In the genomic region with DNA sequence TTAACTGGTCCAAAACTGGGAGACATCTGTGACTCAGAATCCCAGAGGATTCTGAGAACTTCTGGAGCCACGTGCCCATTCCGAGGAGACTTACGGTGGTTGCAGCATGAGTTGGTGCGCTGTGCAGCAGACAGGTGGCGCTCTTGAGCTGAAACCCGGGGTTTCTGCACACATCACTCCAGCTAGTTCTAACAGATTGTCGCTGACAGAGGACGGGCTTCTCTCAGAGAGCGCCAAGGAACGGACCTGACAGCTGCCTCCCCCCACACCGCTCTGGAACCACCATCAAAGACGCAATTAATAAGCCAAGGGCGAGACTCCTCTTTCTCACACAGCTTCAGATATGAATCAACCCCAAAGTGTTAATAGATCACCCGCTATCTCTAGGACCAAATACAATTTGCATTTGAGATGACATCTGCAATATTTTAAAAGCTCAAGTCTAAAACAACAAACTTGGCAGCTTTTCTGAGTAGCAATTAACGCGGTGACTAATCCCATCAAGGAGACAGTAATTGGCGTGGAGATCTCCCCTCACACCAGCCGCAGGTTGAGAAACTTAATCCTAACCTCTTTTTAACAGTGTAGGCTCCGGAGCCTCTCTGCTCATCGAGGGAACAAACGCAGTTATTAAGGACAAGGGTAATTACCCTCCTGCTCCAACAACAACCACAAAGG, we compare ENCODE assay signal across 7 mouse cellular contexts.
A peak's percentile ranks its signal among the peaks of the same experiment; 100 is the strongest.
DNase-seq lines count a peak whose midpoint lies in the region; ATAC-seq lines count a peak whose summit lies in the region.

No protein-coding gene starts in this region.

- peaks cover 3% of the 10 kb centered on the region; the same call in 1 of the 2 replicates for H3K27me3 ChIP-seq in midbrain, embryonic 16.5 days (ENCODE audit: control insufficient read depth, insufficient read depth, low read depth, low read length)

- H3K27ac ChIP-seq in midbrain, embryonic 16.5 days (ENCODE audit: low read length) = peak overlapping the region; percentile 44; the same call in 1 of the 2 replicates

- H3K4me2 ChIP-seq in midbrain, embryonic 16.5 days (ENCODE audit: low read length) = peak overlapping the region; percentile 6; the same call in 1 of the 2 replicates

- intact Hi-C loops in left cerebral cortex, postnatal 14 days (cut with DNase I) = loop anchor here (5.0 kb wide), 1 partner anchor 374 kb away; no protein-coding TSS in a partner anchor

- H3K9ac ChIP-seq in midbrain, embryonic 16.5 days (ENCODE audit: low read depth, low read length) = no peak overlapping the region

- H3K36me3 ChIP-seq in midbrain, embryonic 16.5 days (ENCODE audit: control insufficient read depth, insufficient read depth, low read length) = no peaks in the 10 kb centered on the region

- peak; percentile 92 for ATAC-seq in midbrain, embryonic 16.5 days

- no peak overlapping the region for H3K4me3 ChIP-seq in midbrain, embryonic 16.5 days (ENCODE audit: low read depth, low read length)

- peaks cover 7% of the 10 kb centered on the region for H3K4me1 ChIP-seq in midbrain, embryonic 16.5 days (ENCODE audit: control insufficient read depth, insufficient read depth, low read length)

- WGBS in midbrain, embryonic 16.5 days = 5% methylated on average over 21 of the region's 21 CpGs

- no peaks in the 10 kb centered on the region for H3K9me3 ChIP-seq in midbrain, embryonic 16.5 days (replicated peaks; ENCODE audit: control insufficient read depth, low read length, poor library complexity, severe bottlenecking)

- peak; percentile 75 for DNase-seq in adrenal gland, postnatal 10 days
- DNase-seq in cerebellum, adult 9-10 months = peak; percentile 77
- peak; percentile 80 for DNase-seq in forelimb bud, embryonic 11.5 days (ENCODE audit: low read depth, low spot score)
- peak; percentile 28 for DNase-seq in kidney, adult 11 months
- DNase-seq in left cerebral cortex, postnatal 14 days (ENCODE audit: low spot score in 2 of 2) = peak; percentile 69 to 81
- peak; percentile 82 for DNase-seq in testis, postnatal 10 days (ENCODE audit: low spot score)

Comparison
In these comparisons a context has a peak if more than half of its experiments do, and no peak if none do; other contexts are left out.
1. DNase-seq: peak in every context shown above with its lines; median percentile 82 in testis, postnatal 10 days; 80 in forelimb bud, embryonic 11.5 days; 77 in cerebellum, adult 9-10 months; 75 in adrenal gland, postnatal 10 days; 75 in left cerebral cortex, postnatal 14 days; 28 in kidney, adult 11 months.